Mouse (Mus musculus): ENCODE results near the gene Lexm. TPM values are rescaled to one million over a fixed set of nuclear protein-coding genes. Genes with fewer than 3 reads are reported as not detected.

Lexm gene
- not detected for total RNA-seq (2021)
- long read RNA-seq, experiment 1: 0 reads
- long read RNA-seq, experiment 2: 0 reads

DNA sequence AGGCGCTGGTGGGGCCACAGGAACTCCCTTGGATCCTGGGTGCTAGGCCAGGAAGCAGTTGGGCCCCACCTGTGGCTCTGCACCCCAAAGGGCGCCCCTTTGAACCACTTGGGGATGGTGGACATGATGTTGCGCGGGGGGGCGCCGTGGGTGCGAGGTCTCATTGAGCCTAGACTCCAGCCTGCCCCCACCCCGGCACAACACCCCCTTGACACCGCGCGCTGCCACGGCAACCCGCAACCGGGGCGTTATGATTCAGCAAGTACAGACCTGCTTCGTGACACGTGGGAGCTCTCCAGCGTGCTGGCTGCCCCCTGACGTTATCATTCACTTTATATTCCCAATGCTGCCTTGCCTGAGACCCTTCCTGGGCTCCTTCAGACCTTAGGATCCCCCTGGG lies at the start of gene Lexm:
Gene Lexm, minus strand, starts transcription at position 186 of the 400 bp plus-strand sequence.
- no peak for DNase-seq

- peak; percentile 84 for DNase-seq
These were observed 49.5 kb upstream of the Lexm start for GRCm38 (mm10) chr4:106666546-106666945.

DNA sequence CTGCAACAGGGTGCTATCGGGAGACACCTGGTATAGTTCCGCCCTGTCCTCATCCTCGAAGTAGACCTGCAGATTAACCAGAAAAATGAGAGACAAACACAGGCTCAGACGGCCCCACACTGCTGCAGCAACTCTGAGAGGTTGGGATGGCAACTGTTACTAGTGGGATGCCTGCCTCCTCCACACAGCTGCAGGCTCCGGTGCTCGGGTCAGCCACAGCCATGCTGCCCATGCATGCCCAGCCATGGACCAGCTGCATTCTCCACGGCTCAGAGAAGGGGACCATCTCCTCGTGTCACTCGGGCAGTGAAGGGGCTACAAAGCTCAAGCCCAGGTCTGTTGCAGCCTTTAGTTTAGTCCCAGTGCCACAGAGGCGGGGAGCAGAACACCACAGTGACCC lies 48.6 kb upstream of the Lexm start:
- DNase-seq: no peak

DNA sequence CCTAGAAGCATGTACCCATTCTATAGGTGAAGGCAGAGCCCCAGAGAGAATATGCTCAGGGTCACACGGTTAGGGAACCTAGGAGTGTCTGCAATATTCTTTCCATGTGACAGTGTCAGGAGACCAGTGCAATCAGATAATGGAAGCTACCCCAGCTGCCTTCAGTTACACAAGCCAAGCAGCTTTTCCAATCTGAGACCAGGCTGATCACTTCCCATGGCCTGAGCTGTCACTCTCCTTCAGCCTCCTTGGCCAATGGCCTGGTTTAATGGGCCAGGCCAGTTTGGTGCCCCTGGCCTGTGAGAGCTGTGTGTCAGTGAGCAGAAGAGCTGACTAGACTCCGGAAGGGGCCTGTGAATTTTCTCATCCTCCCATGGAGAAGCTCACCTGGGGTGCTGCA lies 48.2 kb upstream of the Lexm start:
- DNase-seq: no peak

DNA sequence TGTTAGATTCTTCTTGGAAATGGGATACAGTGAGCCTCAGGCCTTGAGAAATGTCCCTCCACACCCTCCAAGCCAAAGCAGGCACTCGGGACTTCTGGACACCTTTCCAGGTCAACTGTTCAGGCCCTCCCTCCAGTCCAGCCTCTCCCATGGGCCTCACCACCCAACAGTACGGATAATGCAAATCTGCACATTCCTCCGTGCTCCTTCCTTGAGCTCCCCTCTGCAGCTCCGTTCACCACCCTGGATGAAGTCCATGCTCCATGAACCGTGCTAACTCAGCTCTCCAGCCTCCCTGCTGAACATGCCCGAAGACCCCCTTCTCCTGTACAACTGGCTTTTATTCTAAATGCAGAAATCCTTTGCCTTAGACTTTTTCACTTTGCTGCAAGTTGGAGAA lies 47.7 kb upstream of the Lexm start:
- DNase-seq: no peak

DNA sequence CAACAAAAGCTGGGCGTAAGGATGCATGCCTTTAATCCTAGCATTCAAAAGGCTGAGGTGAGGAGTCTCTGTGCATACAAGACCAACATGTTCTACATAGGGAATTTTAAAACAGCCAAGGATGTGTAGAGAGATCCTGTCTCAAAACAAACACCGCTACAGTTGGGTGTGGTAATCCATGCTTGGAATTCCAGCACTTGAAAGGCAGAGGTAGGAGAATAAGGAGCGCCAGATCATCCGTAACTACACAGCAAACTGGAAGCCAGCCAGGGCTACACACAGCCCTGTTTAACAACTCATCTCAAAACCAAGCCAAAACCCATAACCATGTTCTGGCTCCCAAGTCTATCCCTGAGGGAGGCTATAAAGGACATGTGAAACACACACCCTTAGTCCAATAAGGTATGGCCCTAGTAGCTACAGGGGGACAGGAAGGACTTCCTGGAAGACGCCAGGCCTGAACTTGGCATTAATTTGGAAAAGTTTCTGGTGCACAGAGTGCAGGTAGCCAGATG lies 47.0 kb upstream of the Lexm start:
- DNase-seq: no peak

DNA sequence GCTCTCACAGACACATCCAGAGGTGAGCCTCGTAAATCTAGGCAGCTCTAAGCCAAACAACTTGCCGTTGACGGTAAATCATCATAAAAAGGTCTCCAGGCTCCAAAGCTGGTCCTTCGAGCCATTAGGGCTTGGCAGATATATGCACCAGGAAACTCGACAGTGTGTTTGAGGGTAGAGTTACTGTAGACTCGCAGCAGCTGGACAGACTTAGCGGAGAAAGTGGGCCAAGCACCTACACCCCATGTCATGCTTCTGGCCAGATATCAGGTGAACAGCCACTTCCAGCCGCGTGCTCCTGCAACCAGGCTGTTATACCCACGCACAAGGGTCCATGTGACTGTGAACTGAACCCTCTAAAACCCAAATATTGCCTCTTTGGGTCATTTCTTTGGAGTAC lies 38.6 kb upstream of the Lexm start:
- DNase-seq: peak; percentile 29

DNA sequence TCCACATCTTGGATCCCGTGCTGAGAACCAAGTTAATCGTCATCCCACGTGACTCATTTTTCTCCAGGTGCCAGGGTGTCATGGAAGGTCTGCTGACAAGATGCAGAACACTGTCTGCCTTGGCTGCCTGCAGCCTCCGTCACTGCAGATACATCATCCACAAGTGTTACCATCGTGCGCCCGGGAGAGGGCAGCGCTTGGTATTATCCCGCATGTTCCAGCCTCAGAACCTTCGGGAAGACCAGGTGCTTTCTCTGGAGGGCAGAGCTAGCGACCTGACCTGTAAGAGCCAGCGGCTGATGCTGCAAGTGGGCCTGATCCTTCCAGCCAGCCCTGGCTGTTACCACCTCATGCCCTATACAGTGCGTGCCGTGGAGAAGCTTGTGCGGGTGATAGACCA lies 36.0 kb upstream of the Lexm start:
- DNase-seq: no peak

DNA sequence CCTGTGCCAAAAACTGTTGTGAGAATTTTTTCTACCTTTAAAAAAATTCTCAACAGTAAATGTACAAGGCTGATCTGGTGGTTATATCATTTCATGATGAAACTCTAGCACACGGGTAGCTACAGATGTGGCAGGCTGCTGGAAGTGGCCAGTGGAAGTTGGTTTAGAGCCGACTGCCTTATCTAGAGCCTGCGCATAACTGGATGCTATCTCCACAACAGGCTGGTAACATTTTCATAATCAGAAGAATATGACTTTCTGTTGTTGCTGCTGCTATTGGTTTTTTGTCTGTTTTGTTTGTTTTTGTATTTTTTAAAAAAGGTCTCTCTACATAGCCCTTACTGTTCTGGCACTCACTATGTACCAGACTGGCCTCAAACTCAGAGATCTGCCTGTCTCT lies 35.5 kb upstream of the Lexm start:
- no peak for DNase-seq

- DNase-seq: peak; percentile 96
These were observed 33.9 kb upstream of the Lexm start, which contains the start of gene Pars2 for GRCm38 (mm10) chr4:106650833-106651527. Pars2 (plus strand) TSS chr4:106651069.

GRCm38 (mm10) chr4:106647137-106647536 lies 30.1 kb upstream of the Lexm start:
- DNase-seq: no peak

- DNase-seq: no peak
These were observed 28.8 kb upstream of the Lexm start for GRCm38 (mm10) chr4:106645797-106646196.

DNA sequence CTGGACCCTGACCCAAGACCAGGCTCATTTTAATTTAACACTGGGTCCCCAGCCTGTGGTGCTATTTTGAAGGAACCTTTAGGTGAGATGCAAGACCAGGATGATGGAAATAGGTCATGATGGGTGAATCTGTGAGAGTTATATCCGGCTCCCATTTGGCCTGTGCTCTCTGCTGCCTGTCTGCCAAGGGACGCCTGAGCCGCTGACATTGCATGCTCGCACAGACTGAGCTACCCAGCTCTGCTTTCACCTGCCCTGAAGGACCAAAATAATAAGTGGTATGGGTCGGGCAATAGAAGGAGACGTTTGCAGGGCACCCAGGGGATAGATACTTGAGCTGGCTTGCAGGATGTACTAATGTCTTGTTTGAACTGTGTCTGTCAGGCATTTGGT lies 27.2 kb upstream of the Lexm start:
- DNase-seq: peak; percentile 63

DNA sequence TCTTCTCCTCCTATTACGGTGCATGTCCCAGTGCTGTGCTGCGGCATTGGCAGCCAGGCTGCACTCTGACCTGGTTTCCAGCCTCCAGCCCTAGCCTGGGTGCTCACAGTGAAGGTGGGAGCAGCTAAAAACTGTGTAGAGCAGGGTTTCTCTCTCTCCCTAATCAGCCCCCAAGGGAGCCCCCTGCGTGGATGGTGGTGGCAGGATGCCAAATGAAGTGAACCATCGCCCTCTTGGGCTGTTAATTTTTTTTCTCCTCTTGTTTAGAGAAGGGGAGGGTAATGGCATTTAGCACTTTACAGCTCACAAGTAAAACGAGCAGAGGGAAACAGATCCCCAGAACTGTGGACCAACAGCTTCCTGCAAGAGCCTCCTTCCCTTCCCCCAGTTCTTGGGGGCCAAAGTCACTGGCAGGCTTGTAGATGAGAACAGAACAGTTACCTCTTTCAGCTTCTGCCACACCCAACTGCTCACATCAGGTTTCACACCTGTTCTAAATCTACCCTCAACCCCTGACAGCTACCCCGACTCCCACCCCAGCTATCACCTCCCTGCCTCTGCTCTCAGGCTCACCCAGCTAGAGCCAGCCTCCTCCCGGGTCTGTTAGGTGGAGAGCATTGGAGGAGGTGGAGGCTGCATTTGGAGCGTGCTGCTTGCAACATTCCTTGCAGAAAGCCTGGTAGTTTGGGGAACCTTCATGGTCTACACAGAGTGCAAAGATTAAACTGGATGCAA lies 26.6 kb upstream of the Lexm start:
- DNase-seq: no peak

GRCm38 (mm10) chr4:106634086-106634479 lies 17.0 kb upstream of the Lexm start:
- DNase-seq: no peak

DNA sequence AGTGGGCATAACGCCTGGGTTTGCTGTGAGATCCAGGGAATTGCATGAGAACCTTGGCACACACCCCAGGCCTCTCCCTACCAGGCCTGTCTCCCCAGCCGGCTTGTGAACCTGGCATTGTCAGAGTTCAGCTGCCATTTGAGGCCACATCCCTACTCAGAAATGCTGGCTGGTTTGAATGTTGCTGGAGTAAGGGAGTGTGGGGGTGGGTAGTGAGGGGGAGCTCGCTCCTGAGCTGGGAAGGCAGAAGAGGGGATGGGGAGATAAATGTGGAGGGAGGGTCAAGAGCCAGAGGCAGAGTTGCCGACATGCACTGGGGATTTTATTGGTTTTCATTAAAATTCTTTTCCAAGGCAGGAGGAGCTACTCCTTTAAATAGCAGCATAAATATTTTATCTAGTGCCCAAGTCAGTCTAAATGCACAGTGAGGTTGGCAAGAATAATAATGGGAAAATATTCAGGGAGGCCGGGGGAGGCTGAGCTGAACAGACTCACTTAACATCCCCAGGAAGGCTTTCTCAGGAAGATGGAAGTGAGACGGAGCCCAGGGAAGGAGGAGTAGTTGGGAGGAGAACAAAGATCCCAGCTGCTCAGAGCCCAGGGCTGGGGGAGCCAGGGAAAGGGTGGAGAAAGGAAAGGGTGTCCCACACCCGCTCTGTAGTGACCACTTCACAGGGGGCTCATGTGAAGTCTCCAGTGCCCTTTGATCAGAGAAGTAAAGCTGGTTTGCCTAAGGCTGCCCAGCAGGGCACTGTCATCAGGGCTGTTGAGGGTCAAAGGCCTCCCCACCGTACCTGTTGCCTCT lies 16.4 kb upstream of the Lexm start:
- no peak for DNase-seq

GRCm38 (mm10) chr4:106632313-106632712 lies 15.3 kb upstream of the Lexm start:
- no peak for DNase-seq

GRCm38 (mm10) chr4:106630333-106631220 lies 13.5 kb upstream of the Lexm start:
- no peak for DNase-seq

GRCm38 (mm10) chr4:106629374-106629773 lies 12.3 kb upstream of the Lexm start:
- no peak for DNase-seq

DNA sequence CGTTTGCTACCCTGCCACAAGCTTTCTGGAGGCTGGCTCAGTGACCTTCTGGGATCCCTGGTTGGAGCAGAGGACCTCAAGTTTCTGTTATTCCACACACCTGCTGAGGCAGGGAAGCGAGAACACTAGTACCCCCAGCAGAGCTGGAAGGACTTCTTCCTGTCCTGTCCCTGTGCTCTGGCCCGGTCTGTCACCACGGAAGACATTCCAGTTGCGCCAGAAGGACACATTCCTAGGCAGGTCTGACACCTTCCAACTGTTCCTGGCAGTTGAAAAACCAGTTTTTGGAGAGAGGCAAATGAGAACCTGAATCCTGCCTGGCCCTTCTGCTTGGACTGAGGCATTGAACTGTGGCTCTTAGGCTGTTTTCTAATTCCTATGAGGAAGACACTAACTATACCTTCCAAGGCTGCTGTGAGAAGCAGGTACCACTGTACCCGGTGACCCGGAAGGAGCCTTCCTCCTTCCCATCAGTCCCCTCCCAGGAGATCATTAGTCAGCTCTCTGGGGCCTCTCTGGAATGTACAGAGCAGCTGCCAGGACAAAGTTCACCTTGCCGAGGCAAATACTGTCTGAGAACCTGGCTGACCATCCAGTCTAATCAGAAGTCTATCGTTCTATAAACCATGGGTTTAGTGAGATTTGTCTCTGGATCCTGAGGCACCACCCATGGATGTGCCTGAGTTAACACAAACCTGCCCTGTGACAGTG lies 11.8 kb upstream of the Lexm start:
- no peak for DNase-seq

DNA sequence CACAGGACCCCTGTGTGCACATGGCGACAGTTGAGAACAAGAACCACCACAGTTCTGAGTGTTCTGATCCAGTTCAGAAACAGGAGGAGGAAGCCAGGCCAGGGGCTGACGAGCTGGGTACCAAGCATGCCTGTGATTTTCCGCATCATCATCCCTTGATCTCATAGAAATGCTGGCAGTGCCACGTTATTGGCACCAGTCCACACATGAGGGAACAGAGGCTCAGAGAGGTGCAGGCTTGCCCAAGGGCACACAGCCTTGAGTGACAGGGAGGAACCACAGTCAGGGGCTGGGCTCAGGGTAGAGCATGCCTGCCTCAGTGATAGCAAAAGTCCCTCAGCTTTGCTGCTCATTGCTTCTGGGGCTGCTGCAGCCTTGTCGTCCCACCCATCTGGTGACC lies 10.8 kb upstream of the Lexm start:
- DNase-seq: no peak
